Mouse (Mus musculus) G1E (cell line): ENCODE data around the gene Galnt15.

Experiments
- CTCF ChIP-seq: IDR thresholded peaks from 2 replicates; pipeline ENCODE4 v1.5.1; 2012; ENCODE audit warnings: low read depth, low read length, inconsistent platforms, mixed read lengths
- GATA1 ChIP-seq: IDR thresholded peaks from 2 replicates; pipeline ENCODE4 v1.6.1; 2012; ENCODE audit warnings: borderline replicate concordance, low read length, inconsistent platforms, mixed read lengths

DNA sequence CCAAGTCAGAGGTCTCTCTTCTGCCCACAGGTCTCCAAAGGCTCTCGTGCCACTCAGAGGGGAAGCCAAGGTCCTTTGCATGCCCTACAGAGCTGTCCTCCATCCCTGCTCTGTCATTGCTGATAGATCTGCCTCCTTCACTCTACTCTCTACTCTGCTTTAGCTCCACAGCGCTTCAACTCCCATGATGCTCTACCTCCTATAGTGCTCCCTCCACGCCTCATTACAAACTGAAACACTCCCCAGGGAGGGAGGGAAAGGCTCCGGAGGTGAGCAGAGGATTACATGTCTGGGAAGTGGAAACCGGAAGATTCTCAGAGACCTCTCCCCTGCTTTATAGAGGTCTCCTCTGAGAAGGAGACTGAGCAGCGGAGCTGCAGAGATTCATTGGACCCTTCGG is 1.6 kb upstream of the Galnt15 start:
- TF ChIP-seq CTCF (no peak), GATA1 (no peak)
